Mouse (Mus musculus): ENCODE results near the gene Cenpo. TPM values are rescaled to one million over a fixed set of nuclear protein-coding genes. Genes with fewer than 3 reads are reported as not detected.

The Cenpo gene
- 18.4 and 18.5 TPM in 2 replicates for polyA plus RNA-seq (2015; fragmentation: Nextera tagmentation; extraction: Ambion mirVana)

- peak within 1 kb of the TSS; percentile 96 for H3K27ac ChIP-seq (ENCODE audit: low read length)
- H3K36me3 ChIP-seq (ENCODE audit: control insufficient read depth, insufficient read depth, low read length), result peaks cover 10% of the 10 kb centered on the region; the same call in 1 of the 2 replicates
- peaks cover 11% of the 10 kb centered on the region for H3K4me1 ChIP-seq (replicated peaks; ENCODE audit: control insufficient read depth, insufficient read depth, low read length)
- peak within 1 kb of the TSS; percentile 81 for H3K4me3 ChIP-seq (ENCODE audit: low read length)
- no peaks in the 10 kb centered on the region for H3K27me3 ChIP-seq (ENCODE audit: control insufficient read depth, insufficient read depth, low read depth, low read length)
- H3K4me2 ChIP-seq (ENCODE audit: low read depth, low read length), result peak within 1 kb of the TSS; percentile 66
- peak within 1 kb of the TSS; percentile 79 for H3K9ac ChIP-seq (ENCODE audit: low read length)
- WGBS, result under 1% methylated on average over 50 of the region's 50 CpGs
- peak; percentile 99 for ATAC-seq (ENCODE audit: low read depth)
- no peaks in the 10 kb centered on the region for H3K9me3 ChIP-seq (ENCODE audit: control insufficient read depth, low read length)
These were observed at the start of gene Cenpo, which contains the start of gene Ptrhd1 for GRCm38 (mm10) chr12:4233572-4234508. TSS of gene Cenpo (minus strand) at chr12:4234294. TSS of gene Ptrhd1 (plus strand) at chr12:4234027.

- H3K9ac ChIP-seq (ENCODE audit: low read length), result no peak overlapping the region
- no peaks in the 10 kb centered on the region for H3K4me1 ChIP-seq (replicated peaks; ENCODE audit: control insufficient read depth, insufficient read depth, low read length)
- peaks cover 3% of the 10 kb centered on the region; the same call in 1 of the 2 replicates for H3K36me3 ChIP-seq (ENCODE audit: control insufficient read depth, insufficient read depth, low read length)
- no peaks in the 10 kb centered on the region for H3K27me3 ChIP-seq (ENCODE audit: control insufficient read depth, insufficient read depth, low read depth, low read length)
- no peak for ATAC-seq (ENCODE audit: low read depth)
- H3K4me2 ChIP-seq (ENCODE audit: low read depth, low read length), result no peak overlapping the region
- 83% methylated on average over 3 of the region's 3 CpGs for WGBS
- H3K4me3 ChIP-seq (ENCODE audit: low read length), result no peak overlapping the region
- no peaks in the 10 kb centered on the region for H3K9me3 ChIP-seq (ENCODE audit: control insufficient read depth, low read length)
- H3K27ac ChIP-seq (ENCODE audit: low read length), result no peak overlapping the region
These were observed 45.8 kb upstream of the Cenpo start for GRCm38 (mm10) chr12:4279878-4280277.

GRCm38 (mm10) chr12:4278978-4279755 lies 45.1 kb upstream of the Cenpo start:
- Histone ChIP-seq H3K36me3 (ENCODE audit: control insufficient read depth, insufficient read depth, low read length) (peaks cover 8% of the 10 kb centered on the region), H3K4me2 (ENCODE audit: low read depth, low read length) (no peak overlapping the region), H3K27ac (ENCODE audit: low read length) (no peak overlapping the region), H3K9ac (ENCODE audit: low read length) (no peak overlapping the region), H3K4me3 (ENCODE audit: low read length) (no peak overlapping the region), H3K9me3 (ENCODE audit: control insufficient read depth, low read length) (no peaks in the 10 kb centered on the region), H3K27me3 (ENCODE audit: control insufficient read depth, insufficient read depth, low read depth, low read length) (no peaks in the 10 kb centered on the region), H3K4me1 (replicated peaks; ENCODE audit: control insufficient read depth, insufficient read depth, low read length) (no peaks in the 10 kb centered on the region)
- WGBS, result 86% methylated on average over 3 of the region's 3 CpGs
- no peak for ATAC-seq (ENCODE audit: low read depth)

GRCm38 (mm10) chr12:4271078-4271477 lies 37.0 kb upstream of the Cenpo start:
- peaks cover 26% of the 10 kb centered on the region for H3K36me3 ChIP-seq (ENCODE audit: control insufficient read depth, insufficient read depth, low read length)

GRCm38 (mm10) chr12:4267765-4268164 lies 33.7 kb upstream of the Cenpo start:
- 90% methylated on average over 4 of the region's 4 CpGs for WGBS
- no peak overlapping the region for H3K27ac ChIP-seq (ENCODE audit: low read length)
- H3K36me3 ChIP-seq (ENCODE audit: control insufficient read depth, insufficient read depth, low read length), result peaks cover 26% of the 10 kb centered on the region
- no peak overlapping the region for H3K4me3 ChIP-seq (ENCODE audit: low read length)
- no peak overlapping the region for H3K9ac ChIP-seq (ENCODE audit: low read length)
- no peak for ATAC-seq (ENCODE audit: low read depth)
- no peaks in the 10 kb centered on the region for H3K9me3 ChIP-seq (ENCODE audit: control insufficient read depth, low read length)
- no peak overlapping the region for H3K4me2 ChIP-seq (ENCODE audit: low read depth, low read length)
- H3K4me1 ChIP-seq (replicated peaks; ENCODE audit: control insufficient read depth, insufficient read depth, low read length), result no peaks in the 10 kb centered on the region
- no peaks in the 10 kb centered on the region for H3K27me3 ChIP-seq (ENCODE audit: control insufficient read depth, insufficient read depth, low read depth, low read length)

More at GRCm38 (mm10) chr12:4271078-4271477, 37.0 kb upstream of the Cenpo start:
- Histone ChIP-seq H3K9ac (ENCODE audit: low read length) (no peak overlapping the region), H3K27ac (ENCODE audit: low read length) (no peak overlapping the region), H3K4me3 (ENCODE audit: low read length) (no peak overlapping the region), H3K4me1 (replicated peaks; ENCODE audit: control insufficient read depth, insufficient read depth, low read length) (no peaks in the 10 kb centered on the region), H3K27me3 (ENCODE audit: control insufficient read depth, insufficient read depth, low read depth, low read length) (no peaks in the 10 kb centered on the region), H3K9me3 (ENCODE audit: control insufficient read depth, low read length) (no peaks in the 10 kb centered on the region), H3K4me2 (ENCODE audit: low read depth, low read length) (no peak overlapping the region)
- 82% methylated on average over 6 of the region's 6 CpGs for WGBS
- ATAC-seq (ENCODE audit: low read depth), result no peak

- no peak overlapping the region for H3K9ac ChIP-seq (ENCODE audit: low read length)
- no peak overlapping the region for H3K4me2 ChIP-seq (ENCODE audit: low read depth, low read length)
- no peaks in the 10 kb centered on the region for H3K4me1 ChIP-seq (replicated peaks; ENCODE audit: control insufficient read depth, insufficient read depth, low read length)
- H3K27ac ChIP-seq (ENCODE audit: low read length), result no peak overlapping the region
- no peak overlapping the region for H3K4me3 ChIP-seq (ENCODE audit: low read length)
- no peaks in the 10 kb centered on the region for H3K9me3 ChIP-seq (ENCODE audit: control insufficient read depth, low read length)
- WGBS, result 84% methylated on average over 16 of the region's 16 CpGs
- no peaks in the 10 kb centered on the region for H3K27me3 ChIP-seq (ENCODE audit: control insufficient read depth, insufficient read depth, low read depth, low read length)
- H3K36me3 ChIP-seq (ENCODE audit: control insufficient read depth, insufficient read depth, low read length), result peaks cover 4% of the 10 kb centered on the region
- ATAC-seq (ENCODE audit: low read depth), result no peak
These were observed 18.9 kb upstream of the Cenpo start for GRCm38 (mm10) chr12:4252742-4253655.

- Histone ChIP-seq H3K4me3 (ENCODE audit: low read length) (no peak overlapping the region), H3K4me1 (replicated peaks; ENCODE audit: control insufficient read depth, insufficient read depth, low read length) (no peaks in the 10 kb centered on the region), H3K27ac (ENCODE audit: low read length) (no peak overlapping the region), H3K36me3 (ENCODE audit: control insufficient read depth, insufficient read depth, low read length) (peaks cover 4% of the 10 kb centered on the region), H3K9ac (ENCODE audit: low read length) (no peak overlapping the region), H3K4me2 (ENCODE audit: low read depth, low read length) (no peak overlapping the region), H3K9me3 (ENCODE audit: control insufficient read depth, low read length) (no peaks in the 10 kb centered on the region), H3K27me3 (ENCODE audit: control insufficient read depth, insufficient read depth, low read depth, low read length) (no peaks in the 10 kb centered on the region)
- 68% methylated on average over 6 of the region's 6 CpGs for WGBS
- ATAC-seq (ENCODE audit: low read depth), result no peak
These were observed 15.7 kb upstream of the Cenpo start for GRCm38 (mm10) chr12:4249786-4250185.

GRCm38 (mm10) chr12:4245742-4246141 lies 11.6 kb upstream of the Cenpo start:
- Histone ChIP-seq H3K9me3 (ENCODE audit: control insufficient read depth, low read length) (no peaks in the 10 kb centered on the region), H3K4me1 (replicated peaks; ENCODE audit: control insufficient read depth, insufficient read depth, low read length) (no peaks in the 10 kb centered on the region), H3K36me3 (ENCODE audit: control insufficient read depth, insufficient read depth, low read length) (peaks cover 2% of the 10 kb centered on the region; the same call in 1 of the 2 replicates), H3K27ac (ENCODE audit: low read length) (no peak overlapping the region), H3K27me3 (ENCODE audit: control insufficient read depth, insufficient read depth, low read depth, low read length) (no peaks in the 10 kb centered on the region), H3K9ac (ENCODE audit: low read length) (no peak overlapping the region), H3K4me3 (ENCODE audit: low read length) (no peak overlapping the region), H3K4me2 (ENCODE audit: low read depth, low read length) (no peak overlapping the region)
- WGBS, result 74% methylated on average over 10 of the region's 10 CpGs
- no peak for ATAC-seq (ENCODE audit: low read depth)

Measured in lung, embryonic 16.5 days (tissue).